Mouse (Mus musculus): Measurements from ENCODE around the gene Coq7. TPM values are rescaled to one million over a fixed set of nuclear protein-coding genes. Genes with fewer than 3 reads are reported as not detected.

Coq7 gene
- polyA plus RNA-seq, 1 experiment from 2014 or later: 100 TPM

GRCm38 (mm10) chr7:118475008-118475705 lies 58.0 kb downstream of the Coq7 start:
- H3K36me3 ChIP-seq: no peaks in the 10 kb centered on the region
- H3K4me1 ChIP-seq: no peaks in the 10 kb centered on the region
- H3K4me2 ChIP-seq (replicated peaks): no peak overlapping the region
- no peak overlapping the region for H3K9ac ChIP-seq
- H3K27me3 ChIP-seq (replicated peaks): no peaks in the 10 kb centered on the region
- ATAC-seq (ENCODE audit: low FRiP score, low read depth): no peak
- H3K9me3 ChIP-seq: no peaks in the 10 kb centered on the region
- no peak overlapping the region for H3K27ac ChIP-seq
- 85% methylated on average over 7 of the region's 7 CpGs for WGBS
- H3K4me3 ChIP-seq: no peak overlapping the region

DNA sequence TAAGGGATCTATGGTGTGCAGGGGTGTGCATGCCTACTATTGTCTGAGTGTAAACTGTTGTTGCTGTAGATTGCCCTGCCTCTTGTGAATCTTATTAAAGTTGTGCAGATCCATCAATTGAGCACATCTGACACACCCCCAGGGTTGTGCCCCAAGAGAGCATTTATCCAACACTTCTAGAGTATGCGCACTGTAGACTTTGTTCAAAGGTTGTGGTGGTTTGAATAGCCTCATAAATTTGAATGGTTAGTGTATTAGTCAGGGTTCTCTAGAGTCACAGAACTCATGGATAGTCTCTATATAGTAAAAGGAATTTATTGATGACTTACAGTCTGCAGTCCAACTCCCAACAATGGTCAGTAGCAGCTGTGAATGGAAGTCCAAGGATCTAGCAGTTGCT lies 60.3 kb downstream of the Coq7 start:
- WGBS: 60% methylated on average over 1 of the region's 1 CpGs
- ATAC-seq (ENCODE audit: low FRiP score, low read depth): no peak

GRCm38 (mm10) chr7:118468060-118468459 lies 65.1 kb downstream of the Coq7 start:
- H3K4me1 ChIP-seq: peaks cover 10% of the 10 kb centered on the region
- no peak overlapping the region for H3K4me3 ChIP-seq
- ATAC-seq (ENCODE audit: low FRiP score, low read depth): no peak
- H3K4me2 ChIP-seq (replicated peaks): no peak overlapping the region
- H3K9ac ChIP-seq: no peak overlapping the region
- H3K36me3 ChIP-seq: no peaks in the 10 kb centered on the region
- no peaks in the 10 kb centered on the region for H3K27me3 ChIP-seq (replicated peaks)
- no peak overlapping the region for H3K27ac ChIP-seq
- no peaks in the 10 kb centered on the region for H3K9me3 ChIP-seq
- WGBS: 89% methylated on average over 3 of the region's 3 CpGs

More for the DNA sequence above, 60.3 kb downstream of the Coq7 start:
- Histone ChIP-seq H3K4me2 (replicated peaks) (no peak overlapping the region), H3K4me3 (no peak overlapping the region), H3K27me3 (replicated peaks) (no peaks in the 10 kb centered on the region), H3K27ac (no peak overlapping the region), H3K9ac (no peak overlapping the region), H3K9me3 (no peaks in the 10 kb centered on the region), H3K4me1 (no peaks in the 10 kb centered on the region), H3K36me3 (no peaks in the 10 kb centered on the region)

DNA sequence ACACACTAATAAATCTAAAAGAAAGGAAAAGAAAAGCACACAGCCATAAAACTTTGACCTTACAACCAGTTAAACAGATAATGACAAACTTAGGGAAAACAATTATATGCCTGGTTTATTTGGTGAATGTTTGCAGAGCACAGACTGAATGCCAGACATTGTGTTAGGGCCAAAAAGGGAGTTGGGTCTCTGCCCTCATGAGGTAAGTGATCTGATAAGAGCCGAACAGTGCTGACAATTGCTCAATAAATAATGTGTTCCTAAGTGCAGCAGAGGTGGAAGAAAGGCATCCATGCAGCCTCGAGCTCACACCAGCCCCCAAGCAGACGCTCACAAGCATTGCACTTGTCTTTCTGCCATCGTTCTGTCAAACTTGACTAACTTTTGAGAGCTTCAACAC lies 68.7 kb downstream of the Coq7 start:
- Histone ChIP-seq H3K9ac (no peak overlapping the region), H3K4me2 (replicated peaks) (no peak overlapping the region), H3K27me3 (replicated peaks) (no peaks in the 10 kb centered on the region), H3K27ac (no peak overlapping the region), H3K9me3 (no peaks in the 10 kb centered on the region), H3K36me3 (no peaks in the 10 kb centered on the region), H3K4me3 (no peak overlapping the region), H3K4me1 (peaks cover 29% of the 10 kb centered on the region)
- 52% methylated on average over 4 of the region's 4 CpGs for WGBS
- ATAC-seq (ENCODE audit: low FRiP score, low read depth): no peak

DNA sequence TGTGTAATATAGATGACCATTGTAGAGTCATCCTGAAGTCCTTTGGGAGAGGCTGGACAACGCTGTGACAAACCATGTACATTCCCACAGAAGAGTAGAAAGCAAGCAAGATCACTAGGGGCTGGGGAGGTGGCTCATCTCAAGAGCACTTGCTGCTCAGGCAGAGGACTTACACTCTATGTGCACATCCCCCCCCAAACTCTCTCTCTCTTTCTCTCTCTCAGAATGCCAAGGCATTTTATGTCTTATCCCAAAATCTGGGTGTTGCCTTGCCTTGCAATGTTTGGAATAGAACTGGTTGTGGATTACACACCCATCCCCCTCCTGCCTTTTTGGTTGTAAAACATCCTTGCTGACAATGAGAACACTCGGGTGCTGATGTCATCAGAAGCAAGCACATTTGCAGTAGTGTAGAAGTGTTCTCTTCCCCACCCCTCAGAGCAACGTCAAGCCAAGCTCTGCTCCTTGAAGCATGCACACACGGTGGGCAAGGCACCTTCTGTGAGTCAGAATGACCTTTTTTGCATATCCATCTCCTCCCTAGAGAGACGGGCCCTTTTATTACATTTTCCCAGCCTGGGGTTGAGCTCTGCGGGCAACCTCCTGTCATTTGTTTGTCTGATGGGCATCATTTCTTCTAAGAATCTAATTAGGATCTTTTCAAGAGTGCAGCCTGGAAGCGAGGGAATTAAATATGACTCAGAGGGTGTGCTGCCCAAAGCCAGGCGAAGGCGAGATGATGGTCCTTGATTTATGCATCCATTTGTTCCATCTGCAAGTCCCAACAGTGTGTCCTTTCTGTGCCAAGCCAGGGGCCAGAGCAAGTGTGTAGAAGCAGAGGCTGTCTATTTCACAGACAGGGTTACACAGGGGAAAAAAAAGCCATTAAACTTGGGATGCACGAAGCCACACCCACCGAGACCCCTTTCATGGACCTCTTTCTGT lies 70.1 kb downstream of the Coq7 start:
- Histone ChIP-seq H3K9ac (no peak overlapping the region), H3K4me3 (no peak overlapping the region), H3K4me1 (peaks cover 29% of the 10 kb centered on the region), H3K36me3 (no peaks in the 10 kb centered on the region), H3K9me3 (no peaks in the 10 kb centered on the region), H3K27ac (no peak overlapping the region), H3K4me2 (replicated peaks) (peak overlapping the region; percentile 29; the same call in 1 of the 2 replicates), H3K27me3 (replicated peaks) (no peaks in the 10 kb centered on the region)
- peak; percentile 66 for ATAC-seq (ENCODE audit: low FRiP score, low read depth)
- WGBS: 15% methylated on average over 11 of the region's 11 CpGs

DNA sequence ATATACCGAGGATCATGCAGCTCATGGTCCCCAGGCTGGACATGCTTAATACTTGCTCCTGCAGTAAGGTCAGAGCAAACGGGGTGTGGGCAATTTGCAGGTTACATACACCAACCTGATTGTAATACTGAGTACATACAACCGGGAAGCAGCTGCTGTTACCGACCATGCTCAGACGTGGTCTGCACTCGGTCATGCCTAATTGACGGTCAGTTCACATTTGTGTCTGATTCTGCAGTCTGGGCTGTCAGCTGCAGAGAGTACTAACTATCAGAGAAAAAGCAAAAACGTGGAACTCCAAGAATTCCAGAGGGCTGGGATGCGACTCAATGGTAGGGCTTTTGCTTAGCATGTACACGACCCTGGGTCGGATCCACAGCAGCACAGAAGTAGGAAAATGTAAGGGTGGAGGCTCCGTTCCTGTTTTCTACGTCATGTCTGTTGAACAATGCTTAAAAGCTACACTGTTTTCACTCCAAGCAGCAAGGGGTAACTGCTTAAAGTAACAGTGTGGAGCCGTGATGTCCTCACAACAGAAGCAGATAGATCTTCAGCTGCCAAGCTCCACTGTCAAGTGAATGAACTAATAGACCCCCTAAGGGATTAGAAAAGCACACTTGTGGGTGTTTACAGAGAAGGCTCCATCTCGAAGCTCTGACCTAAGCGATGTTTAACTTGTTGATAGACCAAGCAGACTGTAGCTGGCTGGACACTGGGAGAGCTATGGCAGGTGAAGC lies 71.6 kb downstream of the Coq7 start:
- 0 out of 2 replicates have a peak, but pooled peaks have one; percentile 42 for ATAC-seq (ENCODE audit: low FRiP score, low read depth)
- Histone ChIP-seq H3K36me3 (no peaks in the 10 kb centered on the region), H3K4me2 (replicated peaks) (peak overlapping the region; percentile 24; the same call in 1 of the 2 replicates), H3K9ac (no peak overlapping the region), H3K4me3 (no peak overlapping the region), H3K27ac (no peak overlapping the region), H3K27me3 (replicated peaks) (no peaks in the 10 kb centered on the region), H3K4me1 (peaks cover 29% of the 10 kb centered on the region), H3K9me3 (no peaks in the 10 kb centered on the region)
- 36% methylated on average over 16 of the region's 16 CpGs for WGBS

Other genes with a start within 250 kb of the Coq7 start
- 7.2 and 8.2 TPM in 2 replicates for gene Syt17, start 85.1 kb downstream of the Coq7 start, polyA plus RNA-seq (2016; fragmentation: Nextera tagmentation; extraction: Ambion mirVana)
- gene Itpripl2, start 41.4 kb downstream of the Coq7 start, polyA plus RNA-seq (2016; fragmentation: Nextera tagmentation; extraction: Ambion mirVana): 2.0 and 2.4 TPM in 2 replicates
- gene Tmc7, start 51.4 kb upstream of the Coq7 start, polyA plus RNA-seq (2016; fragmentation: Nextera tagmentation; extraction: Ambion mirVana): 8.4 and 9.4 TPM in 2 replicates
- 0.10 and 0.25 TPM in 2 replicates for gene Tmc5, start 63.9 kb upstream of the Coq7 start, polyA plus RNA-seq (2016; fragmentation: Nextera tagmentation; extraction: Ambion mirVana)
- gene Gde1, start 172.4 kb upstream of the Coq7 start, polyA plus RNA-seq (2016; fragmentation: Nextera tagmentation; extraction: Ambion mirVana): 131 and 138 TPM in 2 replicates
- gene Ccp110, start 179.2 kb upstream of the Coq7 start, polyA plus RNA-seq (2016; fragmentation: Nextera tagmentation; extraction: Ambion mirVana): 34.2 and 34.6 TPM in 2 replicates
- gene Vps35l, start 206.9 kb upstream of the Coq7 start, polyA plus RNA-seq (2016; fragmentation: Nextera tagmentation; extraction: Ambion mirVana): 86.2 and 87.2 TPM in 2 replicates

All from neural tube, embryonic 12.5 days (tissue).